Mouse (Mus musculus) heart, adult 18-20 months (tissue): ENCODE data around the gene Wbp1. TPM values are rescaled to one million over a fixed set of nuclear protein-coding genes. Genes with fewer than 3 reads are reported as not detected.

Experiments
- DNase-seq, 2 experiments: peaks; one replicate each; pipeline ENCODE4 v3.0.0; 2021 to 2022; ENCODE audit warnings: mixed read lengths in 1 of 2
- microRNA-seq, 2 experiments: library from miRNA; unstranded; fragments of <30 nt; microRNA quantifications; one replicate each; pipeline ENCODE4 v1.2.0; 2022
- total RNA-seq, 2 experiments: library from RNA; stranded (reverse); gene quantifications; 2 replicates each; pipeline ENCODE4 v1.2.3; 2021

Gene Wbp1
- total RNA-seq, 2 experiments from 2014 or later: 68.8 to 74.6 TPM

GRCm38 (mm10) chr6:83084477-83084876, 36.9 kb downstream of the Wbp1 start:
- DNase-seq: no peak

GRCm38 (mm10) chr6:83083497-83083896, 37.9 kb downstream of the Wbp1 start:
- DNase-seq: no peak

- no peak for DNase-seq
Observed at GRCm38 (mm10) chr6:83080210-83080609, 41.1 kb downstream of the Wbp1 start.

GRCm38 (mm10) chr6:83078324-83078858, 43.0 kb downstream of the Wbp1 start:
- peak; percentile 99 to 100 for DNase-seq

GRCm38 (mm10) chr6:83077630-83078323, 43.6 kb downstream of the Wbp1 start, which contains the start of gene Pcgf1:
TSS of gene Pcgf1 (plus strand) at chr6:83077869.
- peak; percentile 40 to 64 for DNase-seq

- DNase-seq: no peak
Observed at GRCm38 (mm10) chr6:83074979-83075378, 46.4 kb downstream of the Wbp1 start.

- no peak for DNase-seq
Observed at GRCm38 (mm10) chr6:83071220-83071619, 50.1 kb downstream of the Wbp1 start.

- peak in 1 of 2 experiments; percentile 58 for DNase-seq
Observed at GRCm38 (mm10) chr6:83070311-83071219, 50.8 kb downstream of the Wbp1 start.

GRCm38 (mm10) chr6:83070247-83070310, 51.3 kb downstream of the Wbp1 start, which contains the start of gene Tlx2:
TSS of gene Tlx2 (minus strand) at chr6:83070293.
- DNase-seq: no peak

- no peak for DNase-seq
Observed at GRCm38 (mm10) chr6:83069488-83070246, 51.7 kb downstream of the Wbp1 start.

Small RNAs within 50 kb of the gene (microRNA-seq; reads per million reads assigned to microRNA genes)
- 0 reads per million in 2 experiments for gene Mir3470a

Other genes starting within 250 kb of the Wbp1 start
- gene Sema4f, start 181.8 kb downstream of the Wbp1 start, total RNA-seq: under 1 TPM; 0.12 to 0.15 TPM
- under 1 TPM in 1 of 2 experiments, not detected in 1; 0.36 TPM for gene M1ap, start 174.7 kb downstream of the Wbp1 start, total RNA-seq
- gene Dok1, start 88.1 kb downstream of the Wbp1 start, total RNA-seq: 1 to 10 TPM; 2.7 to 4.7 TPM
- gene Loxl3, start 87.4 kb downstream of the Wbp1 start, total RNA-seq: 1 to 10 TPM; 1.7 to 2.3 TPM
- 10 to 100 TPM; 76.3 to 77.2 TPM for gene Aup1, start 67.0 kb downstream of the Wbp1 start, total RNA-seq
- 10 to 100 TPM; 31.2 to 32.7 TPM for gene Htra2, start 66.3 kb downstream of the Wbp1 start, total RNA-seq
- gene Dqx1, start 63.7 kb downstream of the Wbp1 start, total RNA-seq: under 1 TPM; 0.20 to 0.87 TPM
- not detected for gene Tlx2, start 51.3 kb downstream of the Wbp1 start, total RNA-seq
- 1 to 10 TPM; 7.4 to 9.6 TPM for gene Pcgf1, start 43.7 kb downstream of the Wbp1 start, total RNA-seq
- gene Lbx2, start 35.2 kb downstream of the Wbp1 start, total RNA-seq: 1 to 10 TPM; 1.3 to 1.5 TPM
- gene Ccdc142, start 20.0 kb downstream of the Wbp1 start, total RNA-seq: 1 to 10 TPM; 1.3 to 1.5 TPM
- gene Gm42688, start 19.9 kb downstream of the Wbp1 start, total RNA-seq: 1 to 10 TPM in 1 of 2 experiments, under 1 TPM in 1; 0.89 to 1.2 TPM
- gene Mrpl53, start 12.5 kb downstream of the Wbp1 start, total RNA-seq: 100 to 1,000 TPM; 124 to 135 TPM
- gene Mogs, start 6.1 kb downstream of the Wbp1 start, total RNA-seq: 10 to 100 TPM in 1 of 2 experiments, 1 to 10 TPM in 1; 9.3 to 10.3 TPM
- gene Ino80b, start 3.9 kb upstream of the Wbp1 start, total RNA-seq: 10 to 100 TPM; 11.9 to 15.7 TPM
- gene Rtkn, start 13.9 kb upstream of the Wbp1 start, total RNA-seq: 1 to 10 TPM; 3.5 to 5.9 TPM
- 1 to 10 TPM; 1.6 to 1.8 TPM for gene Wdr54, start 34.8 kb upstream of the Wbp1 start, total RNA-seq
- gene 1700003E16Rik, start 34.8 kb upstream of the Wbp1 start, total RNA-seq: under 1 TPM; 0.12 to 0.18 TPM
- gene Dctn1, start 44.4 kb upstream of the Wbp1 start, total RNA-seq: 100 to 1,000 TPM; 130 to 133 TPM
- gene Slc4a5, start 98.3 kb upstream of the Wbp1 start, total RNA-seq: under 1 TPM in 1 of 2 experiments, not detected in 1; 0.08 TPM
- gene Mthfd2, start 204.3 kb upstream of the Wbp1 start, total RNA-seq: 1 to 10 TPM; 2.3 to 3.8 TPM
- gene Mob1a, start 204.5 kb upstream of the Wbp1 start, total RNA-seq: 10 to 100 TPM; 23.8 to 26.6 TPM
- gene Bola3, start 227.6 kb upstream of the Wbp1 start, total RNA-seq: 100 to 1,000 TPM; 388 to 397 TPM